Mouse (Mus musculus) ES-E14 (cell line): ENCODE measurements around the gene Cyp2b19. TPM values are rescaled to one million over a fixed set of nuclear protein-coding genes. Genes with fewer than 3 reads are reported as not detected.

Source experiments
- DNase-seq: peaks from one replicate; pipeline ENCODE4 v3.0.0-alpha.2; 2013; ENCODE audit warnings: low read depth, low spot score
- H3K27ac ChIP-seq: 2 replicates; pipeline ENCODE4 v1.5.1; 2012; ENCODE audit warnings: low read depth, mild to moderate bottlenecking, low read length, moderate library complexity, mixed read lengths; ENCODE audit not compliant: poor library complexity, insufficient read depth, severe bottlenecking
- H3K36me3 ChIP-seq: 2 replicates; pipeline ENCODE4 v1.6.1; 2012; ENCODE audit warnings: mild to moderate bottlenecking, low read length, moderate library complexity, mixed read lengths; ENCODE audit not compliant: control insufficient read depth, poor library complexity, insufficient read depth, severe bottlenecking
- H3K4me1 ChIP-seq, 2 experiments: fragments of 150-350 bp in 1 of 2; sonication (generic) in 1 of 2; 2 replicates each; pipeline ENCODE4 v1.6.1; 2012; ENCODE audit warnings: low read length in 2 of 2, mild to moderate bottlenecking in 1 of 2, mixed read lengths in 1 of 2; ENCODE audit not compliant: control insufficient read depth in 2 of 2, insufficient read depth in 2 of 2, poor library complexity in 1 of 2
- H3K4me3 ChIP-seq, 2 experiments: fragments of 150-350 bp in 1 of 2; sonication (generic) in 1 of 2; 2 replicates each; pipeline ENCODE4 v1.5.1; 2012; ENCODE audit warnings: low read length in 2 of 2, low read depth in 1 of 2, mild to moderate bottlenecking in 1 of 2, mixed read lengths in 1 of 2; ENCODE audit not compliant: insufficient read depth in 1 of 2, poor library complexity in 1 of 2, severe bottlenecking in 1 of 2
- H3K9ac ChIP-seq: 2 replicates; pipeline ENCODE4 v1.6.1; 2012; ENCODE audit warnings: low read depth, mild to moderate bottlenecking, low read length, mixed read lengths; ENCODE audit not compliant: poor library complexity, insufficient read depth, severe bottlenecking
- H3K9me3 ChIP-seq: fragments of 150-350 bp; sonication (generic); 2 replicates; pipeline ENCODE4 v1.6.1; 2012; ENCODE audit warnings: low read depth, mild to moderate bottlenecking, low read length; ENCODE audit not compliant: control insufficient read depth, insufficient read depth
- CHD2 ChIP-seq: IDR thresholded peaks from 2 replicates; pipeline ENCODE4 v1.6.1; 2014; ENCODE audit warnings: mild to moderate bottlenecking, low read depth, low read length, inconsistent platforms
- HCFC1 ChIP-seq: IDR thresholded peaks from 2 replicates; pipeline ENCODE4 v1.6.1; 2012; ENCODE audit warnings: low read length, inconsistent platforms, borderline replicate concordance; ENCODE audit not compliant: insufficient read depth
- MAFK ChIP-seq: IDR thresholded peaks from 2 replicates; pipeline ENCODE4 v1.6.1; 2014; ENCODE audit warnings: mild to moderate bottlenecking, low read depth, low read length, inconsistent platforms; ENCODE audit not compliant: insufficient read depth
- ZC3H11A ChIP-seq: IDR thresholded peaks from 2 replicates; pipeline ENCODE4 v1.6.1; 2012; ENCODE audit warnings: low read depth, mild to moderate bottlenecking, inconsistent platforms, low read length, borderline replicate concordance
- ZNF384 ChIP-seq: IDR thresholded peaks from 2 replicates; pipeline ENCODE4 v1.6.1; 2012; ENCODE audit warnings: low read depth, low read length, inconsistent platforms
- in situ Hi-C, 2 experiments: fragments of 600-800 bp; cut with MboI; formaldehyde crosslinking; loops; one replicate each; pipeline ENCODE4 v1.15.1; 2025; ENCODE audit warnings: low sequenced_read_pairs in 2 of 2, inconsistent platforms in 1 of 2; ENCODE audit not compliant: unreplicated experiment in 2 of 2
- total RNA-seq: library from RNA; depleted of rRNA; stranded (reverse); fragments of 300-350 nt; gene quantifications from 2 replicates; pipeline ENCODE4 v1.2.3, GENCODE M21; 2012

Gene Cyp2b19
- total RNA-seq, 1 experiment: not detected

DNA sequence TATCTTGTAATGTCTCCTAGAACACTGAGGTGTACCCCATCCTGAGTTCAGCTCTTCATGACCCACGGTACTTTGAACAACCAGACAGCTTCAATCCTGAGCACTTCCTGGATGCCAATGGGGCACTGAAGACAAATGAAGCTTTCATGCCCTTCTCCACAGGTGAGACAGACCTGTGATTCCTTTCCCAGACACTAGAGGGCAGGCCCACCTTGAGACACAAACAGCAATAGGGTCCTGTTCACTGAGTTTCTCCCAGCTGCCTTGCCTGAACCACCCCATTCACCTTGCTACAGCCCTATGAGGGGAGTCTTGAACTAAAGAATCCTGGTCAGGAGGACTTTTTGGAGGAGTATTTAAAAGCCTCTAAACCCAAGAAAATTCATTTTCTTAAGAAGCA, 10.1 kb downstream of the Cyp2b19 start:
- in situ Hi-C loops: no loop called here
- DNase-seq: no peak

DNA sequence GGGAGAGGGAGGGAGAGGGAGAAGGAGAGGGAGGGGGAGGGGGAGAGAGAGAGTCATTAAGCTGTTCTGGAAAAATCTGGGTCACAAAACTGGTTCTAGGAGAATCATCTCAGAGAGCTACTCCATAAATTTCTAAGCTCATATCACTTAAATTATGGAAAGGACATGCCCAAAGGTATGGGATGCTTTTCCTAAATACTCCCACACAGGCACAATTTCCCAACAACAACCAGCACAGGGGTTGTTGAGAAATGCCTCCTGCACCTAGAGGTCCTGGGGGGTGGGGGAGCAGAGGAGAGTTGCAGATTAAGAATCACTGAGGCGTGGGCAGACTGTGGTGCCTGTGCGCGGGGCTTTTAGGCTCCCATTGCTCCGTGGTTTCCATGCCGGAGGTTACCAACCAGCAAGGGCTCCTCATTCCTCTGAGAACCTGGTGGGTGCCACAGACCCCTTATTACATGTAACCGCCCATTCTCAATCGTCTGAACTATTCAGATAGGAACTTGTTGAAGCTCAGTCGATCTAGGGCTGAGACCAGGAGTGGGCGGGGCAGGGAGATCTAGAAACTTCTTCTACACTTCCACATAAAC, 13.0 kb downstream of the Cyp2b19 start:
- in situ Hi-C loops: loop anchor here in 1 of 2 experiments (10.0 kb wide), 1 partner anchor 355 kb away; no protein-coding TSS in a partner anchor
- no peaks in the 10 kb centered on the region for H3K36me3 ChIP-seq
- H3K9ac ChIP-seq: no peak overlapping the region
- no peaks in the 10 kb centered on the region for H3K9me3 ChIP-seq
- TF ChIP-seq ZC3H11A (no peak), HCFC1 (no peak), CHD2 (no peak), ZNF384 (no peak), MAFK (no peak)
- no peaks in the 10 kb centered on the region for H3K4me1 ChIP-seq
- no peak overlapping the region for H3K4me3 ChIP-seq
- no peak overlapping the region for H3K27ac ChIP-seq
- DNase-seq: no peak

More for the DNA sequence above, 10.1 kb downstream of the Cyp2b19 start:
- TF ChIP-seq ZC3H11A: peak; percentile 83; the same call in 1 of the 2 replicates
- no peak for TF ChIP-seq MAFK
- Histone ChIP-seq H3K9me3 (no peaks in the 10 kb centered on the region), H3K4me3 (no peak overlapping the region), H3K4me1 (no peaks in the 10 kb centered on the region), H3K9ac (no peak overlapping the region), H3K36me3 (no peaks in the 10 kb centered on the region), H3K27ac (no peak overlapping the region)

DNA sequence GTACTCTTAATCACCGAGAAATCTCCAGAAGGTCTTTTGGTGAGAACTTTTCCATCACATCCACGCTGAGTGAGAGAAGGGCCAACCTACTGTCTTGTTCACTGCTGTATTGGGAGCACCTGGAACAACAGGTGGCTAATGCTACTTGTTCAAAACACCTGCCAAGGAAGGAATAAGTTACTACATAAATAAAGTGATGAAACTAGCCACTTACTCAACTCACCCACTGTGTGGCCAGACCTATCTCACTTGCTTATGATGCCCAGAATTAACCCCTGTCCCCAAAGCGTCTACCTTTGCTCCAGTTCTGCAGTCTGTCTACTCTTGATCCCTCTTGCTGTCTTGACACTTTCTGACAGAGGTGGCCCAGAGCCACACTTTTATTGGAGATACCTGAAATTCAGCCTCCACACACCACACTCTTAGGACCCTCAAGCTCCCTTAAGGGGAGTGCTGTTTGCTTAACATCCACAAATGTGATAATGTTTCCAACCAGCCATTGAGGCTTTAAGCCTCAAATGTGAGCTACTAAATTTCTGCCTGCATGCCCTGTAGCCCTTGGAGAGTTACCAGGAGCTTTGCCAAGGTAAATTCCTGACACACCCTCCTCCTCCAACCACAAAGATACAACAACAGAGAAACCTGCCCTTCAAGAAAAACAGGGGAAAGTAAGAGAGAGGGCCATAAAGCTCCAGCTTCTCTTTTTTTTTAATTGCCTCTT, 16.1 kb downstream of the Cyp2b19 start:
- in situ Hi-C loops: loop anchor here in 1 of 2 experiments (10.0 kb wide), 1 partner anchor 352 kb away; no protein-coding TSS in a partner anchor
- H3K36me3 ChIP-seq: no peaks in the 10 kb centered on the region

DNA sequence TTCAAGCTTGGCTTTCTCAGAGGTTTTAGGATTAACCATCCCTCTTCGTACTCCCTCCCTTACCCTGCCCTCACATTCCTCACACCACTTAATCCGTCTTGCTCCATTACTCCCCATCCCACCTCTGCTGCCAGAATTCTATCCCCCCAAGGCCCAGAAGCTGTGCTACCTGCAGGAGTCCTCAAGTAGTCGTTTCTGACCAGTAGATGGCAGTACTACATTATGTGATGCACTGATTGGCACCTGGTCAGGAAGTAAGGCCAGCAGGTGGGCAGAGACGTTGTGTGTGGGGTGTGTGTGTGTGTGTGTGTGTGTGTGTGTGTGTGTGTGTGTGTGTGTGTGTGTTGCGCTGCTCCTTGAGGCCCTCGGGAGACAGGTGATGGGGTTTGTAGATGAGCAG, 18.9 kb downstream of the Cyp2b19 start:
- H3K4me1 ChIP-seq: peaks cover 0 to 3% of the 10 kb centered on the region in 2 experiments; a peak in 2 of 4 replicates
- no peak for DNase-seq
- no peaks in the 10 kb centered on the region for H3K9me3 ChIP-seq
- H3K4me3 ChIP-seq: no peak overlapping the region
- no peaks in the 10 kb centered on the region for H3K36me3 ChIP-seq
- TF ChIP-seq ZC3H11A (peak; percentile 76; the same call in 1 of the 2 replicates), HCFC1 (no peak)
- in situ Hi-C loops: loop anchor here in 1 of 2 experiments (10.0 kb wide), 1 partner anchor 349 kb away; no protein-coding TSS in a partner anchor
- no peak overlapping the region for H3K9ac ChIP-seq
- no peak overlapping the region for H3K27ac ChIP-seq

More for the DNA sequence above, 16.1 kb downstream of the Cyp2b19 start:
- H3K27ac ChIP-seq: no peak overlapping the region
- H3K9me3 ChIP-seq: no peaks in the 10 kb centered on the region
- DNase-seq: no peak
- H3K9ac ChIP-seq: no peak overlapping the region
- no peaks in the 10 kb centered on the region; a peak in 1 of 4 replicates for H3K4me1 ChIP-seq
- no peak overlapping the region for H3K4me3 ChIP-seq
- TF ChIP-seq HCFC1 (no peak), ZNF384 (no peak), CHD2 (no peak), MAFK (no peak), ZC3H11A (no peak)

DNA sequence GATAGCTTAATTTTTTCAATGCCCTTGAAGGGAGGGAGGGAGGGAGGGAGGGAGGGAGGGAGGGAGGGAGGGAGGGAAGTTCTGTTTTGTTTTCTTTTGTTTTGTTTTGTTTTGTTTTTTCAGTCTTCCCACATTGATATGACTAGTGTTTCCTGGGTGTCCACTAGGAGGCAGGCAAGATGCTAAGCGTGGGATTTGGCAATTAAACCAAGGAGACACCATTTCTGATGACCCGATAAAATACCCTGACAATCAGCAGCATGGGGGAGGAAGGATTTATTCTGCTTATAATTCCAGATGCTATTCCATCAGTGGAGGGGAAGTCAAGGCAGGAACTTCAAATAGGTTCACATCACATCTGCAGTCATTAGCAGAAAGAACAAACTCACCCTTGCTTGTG, 20.9 kb downstream of the Cyp2b19 start:
- DNase-seq: no peak
- no peak overlapping the region for H3K27ac ChIP-seq
- no peaks in the 10 kb centered on the region for H3K36me3 ChIP-seq
- no peak overlapping the region for H3K9ac ChIP-seq
- no peak overlapping the region for H3K4me3 ChIP-seq
- no peaks in the 10 kb centered on the region for H3K9me3 ChIP-seq
- TF ChIP-seq ZC3H11A (no peak), HCFC1 (no peak), ZNF384 (no peak), CHD2 (no peak), MAFK (no peak)
- peaks cover 3 to 6% of the 10 kb centered on the region in 2 experiments; a peak in 2 of 4 replicates for H3K4me1 ChIP-seq
- in situ Hi-C loops: loop anchor here in 1 of 2 experiments (10.0 kb wide), 1 partner anchor 347 kb away; no protein-coding TSS in a partner anchor
